Mouse (Mus musculus) B cell, adult 67 days (primary cell): Measurements from ENCODE around the gene Cypt14. TPM values are rescaled to one million over a fixed set of nuclear protein-coding genes. Genes with fewer than 3 reads are reported as not detected.

Source experiments
- total RNA-seq, 2 experiments: library from RNA; stranded (reverse); gene quantifications; 4 replicates each; pipeline ENCODE4 v1.2.4; 2023

The Cypt14 gene
- not detected for total RNA-seq

GRCm38 (mm10) chrX:39863504-39863903, at the start of gene Cypt14:
TSS of gene Cypt14 (minus strand) at chrX:39863604.

